Mouse (Mus musculus): ENCODE results near the gene Cope. TPM values are rescaled to one million over a fixed set of nuclear protein-coding genes. Genes with fewer than 3 reads are reported as not detected.
A peak's percentile ranks its signal among the peaks of the same experiment; 100 is the strongest.

Cope gene
- 309 and 334 TPM in 2 replicates for polyA plus RNA-seq (2015; fragmentation: Nextera tagmentation; extraction: Ambion mirVana)

GRCm38 (mm10) chr8:70302358-70302890 is at the start of gene Cope, which contains the start of gene Ddx49:
Gene Cope, plus strand, starts transcription at chr8:70302518.
Gene Ddx49, minus strand, starts transcription at chr8:70302489.
- peak within 1 kb of the TSS; percentile 94 for H3K4me3 ChIP-seq (replicated peaks; ENCODE audit: low read depth, low read length)
- peak; percentile 93 for DNase-seq (ENCODE audit: low spot score)
- H3K36me3 ChIP-seq (ENCODE audit: insufficient read depth, low read length): peaks cover 33% of the 10 kb centered on the region
- H3K4me1 ChIP-seq (replicated peaks; ENCODE audit: insufficient read depth, low read length): peaks cover 17% of the 10 kb centered on the region; the same call in 1 of the 2 replicates
- peak within 1 kb of the TSS; percentile 73 for H3K27ac ChIP-seq
- peak within 1 kb of the TSS; percentile 92 for H3K4me2 ChIP-seq (ENCODE audit: low read length)
- TF ChIP-seq CTCF (IDR thresholded peaks at IDR 0.05; ENCODE audit: low read depth): no peak
- H3K9me3 ChIP-seq (replicated peaks; ENCODE audit: low read length): no peaks in the 10 kb centered on the region
- no peaks in the 10 kb centered on the region for H3K27me3 ChIP-seq (ENCODE audit: insufficient read depth, low read length)
- peak within 1 kb of the TSS; percentile 86 for H3K9ac ChIP-seq (ENCODE audit: low read depth, low read length)
- peak; percentile 85 for ATAC-seq (replicated peaks; ENCODE audit: low FRiP score, low read depth)
- under 1% methylated on average over 40 of the region's 40 CpGs for WGBS

DNA sequence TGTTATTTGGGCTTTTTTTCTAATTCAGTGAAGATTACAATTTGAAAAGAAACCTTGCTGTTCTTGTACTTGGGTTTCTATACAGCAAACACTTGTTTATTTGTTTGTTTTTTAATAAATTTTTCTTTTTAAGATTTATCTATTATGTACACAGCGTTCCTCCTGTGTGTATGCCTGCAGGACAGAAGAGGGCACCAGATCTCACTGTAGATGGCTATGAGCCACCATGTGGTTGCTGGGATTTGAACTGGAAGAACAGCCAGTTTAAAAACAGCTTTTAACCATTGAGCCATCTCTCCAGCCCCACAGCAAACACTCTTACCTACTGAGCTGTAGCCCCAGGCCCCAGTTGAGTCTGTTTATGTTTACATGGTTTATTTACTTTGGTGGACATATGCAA is 47.7 kb upstream of the Cope start:
- Histone ChIP-seq H3K9ac (ENCODE audit: low read depth, low read length) (no peak overlapping the region), H3K4me2 (ENCODE audit: low read length) (no peak overlapping the region), H3K4me1 (replicated peaks; ENCODE audit: insufficient read depth, low read length) (no peaks in the 10 kb centered on the region), H3K4me3 (replicated peaks; ENCODE audit: low read depth, low read length) (no peak overlapping the region), H3K9me3 (replicated peaks; ENCODE audit: low read length) (no peaks in the 10 kb centered on the region), H3K27ac (no peak overlapping the region), H3K36me3 (ENCODE audit: insufficient read depth, low read length) (peaks cover 81% of the 10 kb centered on the region), H3K27me3 (ENCODE audit: insufficient read depth, low read length) (no peaks in the 10 kb centered on the region)
- ATAC-seq (replicated peaks; ENCODE audit: low FRiP score, low read depth) (no peak), DNase-seq (ENCODE audit: low spot score) (no peak)
- whole genome bisulfite sequencing: 67% methylated on average over 1 of the region's 1 CpGs
- peak; percentile 49; the same call in 1 of the 2 replicates for TF ChIP-seq CTCF (IDR thresholded peaks at IDR 0.05; ENCODE audit: low read depth)

DNA sequence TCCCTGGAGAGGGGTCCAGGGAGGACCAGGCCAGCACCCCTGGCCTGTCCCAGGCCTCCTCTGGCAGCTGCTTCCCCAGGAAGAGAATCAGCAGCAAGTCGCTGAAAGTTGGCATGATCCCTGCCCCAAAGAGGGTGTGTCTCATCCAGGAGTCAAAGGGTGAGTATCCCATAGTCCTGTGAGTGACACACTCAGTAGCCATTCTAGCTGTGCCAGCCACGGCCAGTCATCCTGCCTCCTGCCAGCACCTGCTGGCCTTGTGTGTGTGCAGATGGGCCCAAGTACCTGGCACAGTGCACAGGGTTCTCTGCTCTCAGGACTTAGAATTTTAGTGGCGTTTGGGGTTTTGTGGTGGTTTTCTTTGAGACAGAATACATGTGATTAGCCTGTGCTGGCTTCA is 44.9 kb upstream of the Cope start:
- H3K4me2 ChIP-seq (ENCODE audit: low read length): no peak overlapping the region
- H3K36me3 ChIP-seq (ENCODE audit: insufficient read depth, low read length): peaks cover 85% of the 10 kb centered on the region
- no peaks in the 10 kb centered on the region for H3K9me3 ChIP-seq (replicated peaks; ENCODE audit: low read length)
- 0 out of 2 replicates have a peak overlapping the region, but pooled peaks have one; percentile 13 for H3K9ac ChIP-seq (ENCODE audit: low read depth, low read length)
- no peak overlapping the region for H3K4me3 ChIP-seq (replicated peaks; ENCODE audit: low read depth, low read length)
- no peaks in the 10 kb centered on the region for H3K27me3 ChIP-seq (ENCODE audit: insufficient read depth, low read length)
- DNase-seq (ENCODE audit: low spot score): no peak
- H3K4me1 ChIP-seq (replicated peaks; ENCODE audit: insufficient read depth, low read length): no peaks in the 10 kb centered on the region
- 59% methylated on average over 3 of the region's 3 CpGs for WGBS
- ATAC-seq (replicated peaks; ENCODE audit: low FRiP score, low read depth): no peak
- TF ChIP-seq CTCF (IDR thresholded peaks at IDR 0.05; ENCODE audit: low read depth): no peak
- H3K27ac ChIP-seq: no peak overlapping the region

- Histone ChIP-seq H3K4me2 (ENCODE audit: low read length) (no peak overlapping the region), H3K9ac (ENCODE audit: low read depth, low read length) (no peak overlapping the region), H3K4me3 (replicated peaks; ENCODE audit: low read depth, low read length) (no peak overlapping the region), H3K4me1 (replicated peaks; ENCODE audit: insufficient read depth, low read length) (no peaks in the 10 kb centered on the region), H3K27ac (no peak overlapping the region), H3K27me3 (ENCODE audit: insufficient read depth, low read length) (no peaks in the 10 kb centered on the region), H3K36me3 (ENCODE audit: insufficient read depth, low read length) (peaks cover 84% of the 10 kb centered on the region), H3K9me3 (replicated peaks; ENCODE audit: low read length) (no peaks in the 10 kb centered on the region)
- TF ChIP-seq CTCF (IDR thresholded peaks at IDR 0.05; ENCODE audit: low read depth): no peak
- no peak for DNase-seq (ENCODE audit: low spot score)
- WGBS: 90% methylated on average over 5 of the region's 5 CpGs
- ATAC-seq (replicated peaks; ENCODE audit: low FRiP score, low read depth): no peak
Observed at GRCm38 (mm10) chr8:70258600-70258999, 43.7 kb upstream of the Cope start.

GRCm38 (mm10) chr8:70259043-70259442 is 43.3 kb upstream of the Cope start:
- Histone ChIP-seq H3K9me3 (replicated peaks; ENCODE audit: low read length) (no peaks in the 10 kb centered on the region), H3K9ac (ENCODE audit: low read depth, low read length) (no peak overlapping the region), H3K27me3 (ENCODE audit: insufficient read depth, low read length) (no peaks in the 10 kb centered on the region), H3K4me3 (replicated peaks; ENCODE audit: low read depth, low read length) (no peak overlapping the region), H3K36me3 (ENCODE audit: insufficient read depth, low read length) (peaks cover 84% of the 10 kb centered on the region), H3K4me1 (replicated peaks; ENCODE audit: insufficient read depth, low read length) (no peaks in the 10 kb centered on the region), H3K4me2 (ENCODE audit: low read length) (no peak overlapping the region), H3K27ac (no peak overlapping the region)
- DNase-seq (ENCODE audit: low spot score): no peak
- TF ChIP-seq CTCF (IDR thresholded peaks at IDR 0.05; ENCODE audit: low read depth): no peak
- no peak for ATAC-seq (replicated peaks; ENCODE audit: low FRiP score, low read depth)
- WGBS: 75% methylated on average over 2 of the region's 2 CpGs

- Histone ChIP-seq H3K4me1 (replicated peaks; ENCODE audit: insufficient read depth, low read length) (no peaks in the 10 kb centered on the region), H3K27me3 (ENCODE audit: insufficient read depth, low read length) (no peaks in the 10 kb centered on the region), H3K27ac (no peak overlapping the region), H3K9ac (ENCODE audit: low read depth, low read length) (no peak overlapping the region), H3K4me3 (replicated peaks; ENCODE audit: low read depth, low read length) (no peak overlapping the region), H3K9me3 (replicated peaks; ENCODE audit: low read length) (no peaks in the 10 kb centered on the region), H3K4me2 (ENCODE audit: low read length) (no peak overlapping the region), H3K36me3 (ENCODE audit: insufficient read depth, low read length) (peaks cover 20% of the 10 kb centered on the region)
- ATAC-seq (replicated peaks; ENCODE audit: low FRiP score, low read depth) (no peak), DNase-seq (ENCODE audit: low spot score) (no peak)
- TF ChIP-seq CTCF (IDR thresholded peaks at IDR 0.05; ENCODE audit: low read depth): no peak
- 82% methylated on average over 3 of the region's 3 CpGs for WGBS
Observed at GRCm38 (mm10) chr8:70267674-70268073, 34.6 kb upstream of the Cope start.

DNA sequence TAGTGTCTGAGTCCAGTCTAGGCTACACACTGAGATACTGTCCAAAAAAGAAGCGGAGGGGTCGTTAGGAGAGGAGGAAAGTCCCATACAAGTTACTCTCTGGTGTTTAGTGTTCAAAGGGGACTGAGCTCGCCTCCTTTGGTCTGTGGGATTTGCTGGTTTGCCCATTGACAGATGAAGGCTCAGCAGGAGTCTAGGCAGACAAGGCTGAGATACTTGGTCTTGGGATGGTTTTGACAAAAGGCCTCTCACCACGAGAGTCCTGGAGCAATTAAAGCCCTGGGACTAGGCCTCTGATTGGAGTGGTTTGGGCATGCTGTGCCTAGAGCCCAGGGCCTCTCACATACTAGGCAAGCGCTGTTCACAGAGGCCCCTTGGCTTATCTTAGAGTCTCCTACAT is 34.0 kb upstream of the Cope start:
- Histone ChIP-seq H3K9me3 (replicated peaks; ENCODE audit: low read length) (no peaks in the 10 kb centered on the region), H3K27ac (no peak overlapping the region), H3K27me3 (ENCODE audit: insufficient read depth, low read length) (no peaks in the 10 kb centered on the region), H3K4me3 (replicated peaks; ENCODE audit: low read depth, low read length) (no peak overlapping the region), H3K36me3 (ENCODE audit: insufficient read depth, low read length) (peaks cover 15% of the 10 kb centered on the region), H3K9ac (ENCODE audit: low read depth, low read length) (no peak overlapping the region), H3K4me1 (replicated peaks; ENCODE audit: insufficient read depth, low read length) (no peaks in the 10 kb centered on the region), H3K4me2 (ENCODE audit: low read length) (no peak overlapping the region)
- DNase-seq (ENCODE audit: low spot score) (no peak), ATAC-seq (replicated peaks; ENCODE audit: low FRiP score, low read depth) (no peak)
- WGBS: 68% methylated on average over 5 of the region's 5 CpGs
- no peak for TF ChIP-seq CTCF (IDR thresholded peaks at IDR 0.05; ENCODE audit: low read depth)

Measured in kidney, postnatal 0 days (tissue).